Mouse (Mus musculus) heart, adult 2 months (tissue): ENCODE results near the gene P4ha3.
"Not testable (repeated sequence)": the region's sequence is repeated elsewhere in the genome, so short reads cannot be mapped to it uniquely, and the experiment has no call there.

Experiments
- CTCF ChIP-seq: fragments of 200-600 bp; IDR thresholded peaks from 2 replicates; pipeline ENCODE4 v1.8.1; 2022; ENCODE audit warnings: antibody characterized with exemption, mild to moderate bottlenecking, moderate library complexity
- EP300 ChIP-seq: fragments of 200-500 bp; IDR thresholded peaks from 2 replicates; pipeline ENCODE4 v1.6.1; 2011; ENCODE audit warnings: low read depth, low read length, control low read depth; ENCODE audit not compliant: insufficient read depth
- POLR2A ChIP-seq: fragments of 200-500 bp; IDR thresholded peaks from 2 replicates; pipeline ENCODE4 v1.6.1; 2011; ENCODE audit warnings: mild to moderate bottlenecking, low read depth, low read length, control low read depth; ENCODE audit not compliant: insufficient read depth

DNA sequence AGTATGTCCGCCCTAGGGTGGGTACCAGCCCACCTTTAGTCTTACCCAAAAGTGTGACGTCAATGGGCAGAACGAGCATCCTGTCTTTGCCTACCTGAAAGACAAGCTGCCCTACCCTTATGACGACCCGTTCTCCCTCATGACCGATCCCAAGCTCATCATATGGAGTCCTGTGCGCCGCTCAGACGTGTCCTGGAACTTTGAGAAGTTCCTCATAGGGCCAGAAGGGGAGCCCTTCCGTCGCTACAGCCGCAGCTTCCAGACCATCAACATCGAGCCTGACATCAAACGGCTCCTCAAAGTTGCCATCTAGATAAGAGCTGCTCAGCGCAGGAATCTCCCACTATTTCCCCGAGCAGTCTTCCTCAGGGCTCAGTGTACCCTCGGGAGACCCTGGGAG is 20.4 kb upstream of the P4ha3 start:
- TF ChIP-seq POLR2A, CTCF, EP300: not testable (repeated sequence)
